Mouse (Mus musculus) embryonic facial prominence, embryonic 15.5 days (tissue): ENCODE measurements around the gene Olfr905. TPM values are rescaled to one million over a fixed set of nuclear protein-coding genes. Genes with fewer than 3 reads are reported as not detected.

ENCODE experiments used
- ATAC-seq: fragments of 200-750 bp; cut with Nextera tagmentation; 2 replicates; pipeline ENCODE4 v1.8.0; 2017; ENCODE audit warnings: low read depth, moderate TSS enrichment; ENCODE audit not compliant: insufficient number of reproducible peaks, low FRiP score, low TSS enrichment
- H3K27ac ChIP-seq: fragments of 300-500 bp; sonication (generic); replicated peaks from 2 replicates; pipeline ENCODE4 v1.5.1; 2015; ENCODE audit warnings: mild to moderate bottlenecking, inconsistent platforms
- H3K27me3 ChIP-seq: fragments of 300-500 bp; sonication (generic); 2 replicates; pipeline ENCODE4 v1.6.1; 2015; ENCODE audit warnings: inconsistent platforms
- H3K36me3 ChIP-seq: fragments of 300-500 bp; sonication (generic); 2 replicates; pipeline ENCODE4 v1.6.1; 2015; ENCODE audit warnings: mild to moderate bottlenecking, inconsistent platforms
- H3K4me1 ChIP-seq: fragments of 300-500 bp; sonication (generic); 2 replicates; pipeline ENCODE4 v1.6.1; 2015; ENCODE audit warnings: inconsistent platforms
- H3K4me2 ChIP-seq: fragments of 300-500 bp; sonication (generic); replicated peaks from 2 replicates; pipeline ENCODE4 v1.6.1; 2015; ENCODE audit warnings: mild to moderate bottlenecking, inconsistent platforms
- H3K4me3 ChIP-seq: fragments of 300-500 bp; sonication (generic); replicated peaks from 2 replicates; pipeline ENCODE4 v1.5.1; 2015; ENCODE audit warnings: mild to moderate bottlenecking, inconsistent platforms
- H3K9ac ChIP-seq: fragments of 300-500 bp; sonication (generic); 2 replicates; pipeline ENCODE4 v1.6.1; 2015; ENCODE audit warnings: inconsistent platforms
- H3K9me3 ChIP-seq: fragments of 300-500 bp; sonication (generic); replicated peaks from 2 replicates; pipeline ENCODE4 v1.6.1; 2016; ENCODE audit warnings: inconsistent platforms
- WGBS: fragments of 180-500 bp; shearing (Covaris S2); methylation state at CpG from one replicate; pipeline ENCODE4 v1.1.7; 2015; 5-methylcytosine and 5-hydroxymethylcytosine counted together
- polyA plus RNA-seq: library from polyadenylated mRNA; unstranded; fragments of >200 nt; fragmentation: Nextera tagmentation; extraction: Ambion mirVana; gene quantifications from 2 replicates; pipeline ENCODE4 v1.2.1, GENCODE M21; 2015

Gene Olfr905
- 0.05 TPM in 1 of 2 replicates, not detected in the other for polyA plus RNA-seq

- no peak for ATAC-seq
- Histone ChIP-seq H3K27me3 (no peaks in the 10 kb centered on the region), H3K9ac (no peak within 1 kb of the TSS), H3K4me2 (no peak within 1 kb of the TSS), H3K27ac (no peak within 1 kb of the TSS), H3K36me3 (no peaks in the 10 kb centered on the region), H3K4me1 (no peaks in the 10 kb centered on the region), H3K4me3 (no peak within 1 kb of the TSS), H3K9me3 (no peaks in the 10 kb centered on the region)
Observed at GRCm38 (mm10) chr9:38470807-38471206, at the start of gene Olfr905. Gene Olfr905, plus strand, starts transcription at chr9:38471107.

DNA sequence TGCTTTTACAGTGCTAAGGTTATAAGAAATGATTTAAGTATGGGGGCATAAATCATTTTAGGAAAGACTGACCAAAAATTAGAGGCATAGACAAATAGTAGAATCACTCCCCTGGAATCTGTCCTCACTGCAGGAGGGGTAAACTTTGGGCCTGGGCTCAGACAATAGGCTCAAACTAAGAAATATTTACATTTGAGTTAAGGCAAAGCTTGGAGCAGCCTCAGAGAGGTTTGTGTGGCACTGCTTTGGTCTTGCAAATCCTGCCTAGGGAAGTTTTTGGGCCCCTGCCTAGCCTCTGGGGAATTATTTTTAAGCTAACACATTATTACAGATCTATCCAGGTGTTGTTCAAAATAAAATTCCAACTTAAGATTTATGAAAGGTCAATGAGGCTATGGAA, 47.1 kb upstream of the Olfr905 start:
- no peaks in the 10 kb centered on the region for H3K36me3 ChIP-seq
- no peak overlapping the region for H3K4me2 ChIP-seq
- H3K9ac ChIP-seq: no peak overlapping the region
- ATAC-seq: no peak
- H3K4me3 ChIP-seq: no peak overlapping the region
- H3K27me3 ChIP-seq: no peaks in the 10 kb centered on the region
- no peaks in the 10 kb centered on the region for H3K9me3 ChIP-seq
- H3K4me1 ChIP-seq: no peaks in the 10 kb centered on the region
- H3K27ac ChIP-seq: no peak overlapping the region

GRCm38 (mm10) chr9:38427026-38427425, 43.9 kb upstream of the Olfr905 start:
- Histone ChIP-seq H3K4me2 (no peak overlapping the region), H3K9ac (no peak overlapping the region), H3K27ac (no peak overlapping the region), H3K36me3 (no peaks in the 10 kb centered on the region), H3K27me3 (no peaks in the 10 kb centered on the region), H3K4me3 (no peak overlapping the region), H3K9me3 (no peaks in the 10 kb centered on the region), H3K4me1 (no peaks in the 10 kb centered on the region)
- no peak for ATAC-seq
- WGBS: 49% methylated on average over 1 of the region's 1 CpGs

DNA sequence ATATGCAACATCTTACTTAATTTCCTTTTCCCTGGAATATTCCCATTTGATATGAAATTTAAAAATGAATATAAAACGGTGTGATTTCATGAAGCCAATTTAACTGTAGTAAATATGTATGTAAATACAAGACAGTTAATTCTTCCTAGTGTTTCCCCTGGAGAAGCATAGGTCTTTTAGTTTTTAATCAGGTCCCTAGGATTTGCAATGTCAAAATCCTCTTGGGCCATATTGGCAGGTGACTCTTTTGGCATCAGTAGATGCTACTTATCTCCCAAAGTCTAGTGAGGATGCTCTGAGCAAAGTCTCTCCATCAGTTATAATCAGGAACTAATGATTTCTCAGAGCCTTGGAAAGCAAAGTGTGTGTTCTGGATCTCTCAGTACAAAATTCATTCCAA, 41.8 kb upstream of the Olfr905 start, which contains the start of gene Olfr901:
Olfr901 (plus strand) TSS at position 301 of the 400 bp plus-strand sequence.
- Histone ChIP-seq H3K27me3 (no peaks in the 10 kb centered on the region), H3K36me3 (no peaks in the 10 kb centered on the region), H3K4me1 (no peaks in the 10 kb centered on the region), H3K9me3 (no peaks in the 10 kb centered on the region), H3K27ac (no peak within 1 kb of the TSS), H3K9ac (no peak within 1 kb of the TSS), H3K4me2 (no peak within 1 kb of the TSS), H3K4me3 (no peak within 1 kb of the TSS)
- no peak for ATAC-seq
- 85% methylated on average over 1 of the region's 1 CpGs for WGBS

GRCm38 (mm10) chr9:38447352-38447751, 23.6 kb upstream of the Olfr905 start, which contains the start of gene Olfr902:
Gene Olfr902, plus strand, starts transcription at chr9:38447652.
- no peaks in the 10 kb centered on the region for H3K4me1 ChIP-seq
- no peak for ATAC-seq
- H3K9me3 ChIP-seq: no peaks in the 10 kb centered on the region
- no peak within 1 kb of the TSS for H3K4me2 ChIP-seq
- H3K27me3 ChIP-seq: no peaks in the 10 kb centered on the region
- H3K27ac ChIP-seq: no peak within 1 kb of the TSS
- WGBS: 82% methylated on average over 5 of the region's 5 CpGs
- no peak within 1 kb of the TSS for H3K9ac ChIP-seq
- H3K4me3 ChIP-seq: no peak within 1 kb of the TSS
- H3K36me3 ChIP-seq: no peaks in the 10 kb centered on the region

DNA sequence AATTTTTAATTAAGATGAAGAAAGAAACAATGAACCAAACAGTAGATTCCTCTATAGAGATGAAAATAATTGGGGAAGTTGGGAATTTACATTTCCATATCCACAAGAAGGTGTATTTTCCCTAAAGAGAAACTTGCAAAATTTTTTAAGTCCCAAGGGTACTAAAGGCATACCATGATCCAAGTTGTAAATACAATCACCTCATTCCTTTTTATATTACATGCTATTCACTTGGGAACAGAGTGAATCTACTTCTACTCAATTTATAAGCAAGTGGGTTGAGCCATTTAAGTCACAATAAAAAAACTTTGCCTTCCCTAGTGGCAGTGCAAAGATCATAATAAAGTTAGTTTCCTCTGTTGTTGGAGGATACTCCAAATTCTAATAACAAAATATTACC, 8.1 kb upstream of the Olfr905 start, which contains the start of gene Olfr904:
Olfr904 (plus strand) TSS at position 301 of the 400 bp plus-strand sequence.
- H3K27ac ChIP-seq: no peak within 1 kb of the TSS
- no peaks in the 10 kb centered on the region for H3K9me3 ChIP-seq
- H3K9ac ChIP-seq: no peak within 1 kb of the TSS
- no peak within 1 kb of the TSS for H3K4me2 ChIP-seq
- no peaks in the 10 kb centered on the region for H3K27me3 ChIP-seq
- H3K36me3 ChIP-seq: no peaks in the 10 kb centered on the region
- no peaks in the 10 kb centered on the region for H3K4me1 ChIP-seq
- no peak for ATAC-seq
- H3K4me3 ChIP-seq: no peak within 1 kb of the TSS

- Histone ChIP-seq H3K4me2 (no peak within 1 kb of the TSS), H3K4me3 (no peak within 1 kb of the TSS), H3K27me3 (no peaks in the 10 kb centered on the region), H3K4me1 (no peaks in the 10 kb centered on the region), H3K9me3 (no peaks in the 10 kb centered on the region), H3K27ac (no peak within 1 kb of the TSS), H3K36me3 (no peaks in the 10 kb centered on the region), H3K9ac (no peak within 1 kb of the TSS)
- WGBS: 81% methylated on average over 3 of the region's 3 CpGs
- no peak for ATAC-seq
Observed at GRCm38 (mm10) chr9:38486785-38487184, 15.9 kb downstream of the Olfr905 start, which contains the start of gene Olfr906. Gene Olfr906, plus strand, starts transcription at chr9:38487085.

GRCm38 (mm10) chr9:38495501-38495900, 24.6 kb downstream of the Olfr905 start, which contains the start of gene Olfr907:
Gene Olfr907, plus strand, starts transcription at chr9:38495801.
- no peaks in the 10 kb centered on the region for H3K36me3 ChIP-seq
- H3K4me2 ChIP-seq: no peak within 1 kb of the TSS
- no peak within 1 kb of the TSS for H3K27ac ChIP-seq
- ATAC-seq: no peak
- no peak within 1 kb of the TSS for H3K4me3 ChIP-seq
- H3K9me3 ChIP-seq: no peaks in the 10 kb centered on the region
- no peaks in the 10 kb centered on the region for H3K27me3 ChIP-seq
- no peaks in the 10 kb centered on the region for H3K4me1 ChIP-seq
- no peak within 1 kb of the TSS for H3K9ac ChIP-seq
- 68% methylated on average over 2 of the region's 2 CpGs for WGBS

GRCm38 (mm10) chr9:38512353-38512752, 41.4 kb downstream of the Olfr905 start:
- no peaks in the 10 kb centered on the region for H3K36me3 ChIP-seq
- H3K4me1 ChIP-seq: no peaks in the 10 kb centered on the region
- 67% methylated on average over 2 of the region's 2 CpGs for WGBS

GRCm38 (mm10) chr9:38521280-38521679, 50.4 kb downstream of the Olfr905 start, which contains the start of gene Olfr911-ps1:
Gene Olfr911-ps1, plus strand, starts transcription at chr9:38521580.
- Histone ChIP-seq H3K27me3 (no peaks in the 10 kb centered on the region), H3K9me3 (no peaks in the 10 kb centered on the region), H3K4me2 (no peak within 1 kb of the TSS), H3K36me3 (no peaks in the 10 kb centered on the region), H3K4me3 (no peak within 1 kb of the TSS), H3K27ac (no peak within 1 kb of the TSS), H3K9ac (no peak within 1 kb of the TSS), H3K4me1 (no peaks in the 10 kb centered on the region)
- 67% methylated on average over 1 of the region's 1 CpGs for WGBS
- ATAC-seq: no peak

More at GRCm38 (mm10) chr9:38512353-38512752, 41.4 kb downstream of the Olfr905 start:
- no peak overlapping the region for H3K4me2 ChIP-seq
- H3K9me3 ChIP-seq: no peaks in the 10 kb centered on the region
- no peaks in the 10 kb centered on the region for H3K27me3 ChIP-seq
- H3K27ac ChIP-seq: no peak overlapping the region
- ATAC-seq: no peak; the same call in 1 of the 2 replicates
- H3K4me3 ChIP-seq: no peak overlapping the region
- no peak overlapping the region for H3K9ac ChIP-seq
